Mouse (Mus musculus): ENCODE results near the gene Snrpd3.

GRCm38 (mm10) chr10:75495304-75495703 lies 22.0 kb upstream of the Snrpd3 start:
- no peak for TF ChIP-seq USF1 (IDR thresholded peaks at IDR 0.05; ENCODE audit: low read depth)
- no peak for TF ChIP-seq POLR2A (IDR thresholded peaks at IDR 0.05; ENCODE audit: insufficient read length, low read depth)

Data from myocyte (in vitro differentiated cells).